Mouse (Mus musculus): Measurements from ENCODE around the gene Gpr89.

The Gpr89 gene

DNA sequence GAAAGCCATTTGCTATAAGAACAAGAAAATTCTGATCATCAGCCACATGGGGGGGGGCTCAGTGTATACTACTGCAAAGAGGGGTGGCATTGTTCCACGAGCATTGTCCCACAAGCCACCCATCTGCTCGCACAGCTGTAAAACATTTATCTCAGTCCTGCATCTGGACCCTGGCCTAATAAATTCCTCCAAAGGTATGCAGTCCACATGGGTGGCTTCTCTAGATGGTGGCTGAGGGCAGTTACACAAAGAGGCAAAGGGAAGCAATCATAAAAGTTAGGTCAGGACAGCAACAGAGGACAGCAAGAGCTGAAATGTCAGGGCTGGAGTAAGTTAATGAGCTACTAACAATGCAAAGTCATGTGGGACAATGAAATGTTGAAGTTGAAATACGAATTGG is 81.4 kb downstream of the Gpr89 start:
- no peak for DNase-seq (ENCODE audit: low spot score)

DNA sequence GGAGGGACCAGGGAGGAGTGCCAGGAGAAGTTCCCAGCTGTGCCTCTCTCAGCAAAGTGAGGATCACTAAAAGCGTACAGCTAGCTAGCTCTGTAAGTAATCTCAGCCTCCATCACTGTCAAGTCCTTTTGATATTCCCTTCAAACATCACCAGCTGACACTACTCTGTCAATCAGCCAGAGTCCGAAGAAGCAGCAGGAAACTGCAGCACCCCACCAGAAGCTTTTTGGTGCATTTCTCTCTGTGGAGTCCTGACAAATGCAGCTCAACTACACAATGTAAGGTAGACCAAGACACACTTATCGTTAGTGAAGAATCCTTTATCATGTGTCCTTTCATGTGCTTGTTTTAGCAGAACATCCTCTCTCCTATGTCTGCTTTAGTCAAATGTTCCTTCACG is 83.6 kb downstream of the Gpr89 start:
- DNase-seq (ENCODE audit: low spot score), result no peak

DNA sequence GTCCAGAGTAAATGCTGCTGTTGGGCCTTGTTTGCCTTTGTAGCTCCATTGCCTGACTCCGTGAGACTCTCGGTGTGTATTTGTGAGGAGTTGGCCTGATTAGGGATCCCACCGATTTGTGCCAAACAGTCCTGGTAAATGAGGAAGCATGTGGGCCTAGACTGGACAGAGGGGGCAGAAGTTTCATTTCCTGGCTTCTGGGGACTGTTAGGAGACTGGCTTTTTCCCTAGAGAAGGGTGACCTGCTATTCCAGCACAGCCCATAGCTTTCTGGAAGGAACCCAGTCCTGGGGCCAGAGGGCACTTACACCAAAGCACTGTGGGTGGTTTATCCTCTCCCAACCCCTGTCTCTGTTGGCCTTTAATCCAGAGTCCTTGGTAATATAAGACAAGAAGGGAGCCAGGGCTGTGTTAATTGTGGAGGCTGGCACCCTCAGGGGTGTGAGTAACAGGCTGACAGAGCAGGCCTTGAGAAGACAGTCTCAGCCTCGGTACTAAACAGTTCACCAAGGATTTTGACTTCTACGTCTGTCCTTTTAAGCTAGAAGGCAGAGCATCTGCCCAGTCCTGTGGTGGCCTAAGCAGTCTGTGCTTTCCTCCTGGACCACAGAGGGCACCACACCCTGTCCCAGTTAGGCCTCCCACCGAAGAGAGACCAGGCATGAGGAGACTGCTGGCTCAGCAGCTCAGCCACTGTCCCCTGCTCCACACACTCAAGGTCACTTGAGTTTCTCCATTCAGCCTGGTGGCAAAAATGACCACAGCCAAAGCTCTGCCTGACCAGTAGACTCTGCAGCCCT is 84.8 kb downstream of the Gpr89 start:
- DNase-seq (ENCODE audit: low spot score), result peak; percentile 62

Data from adipocyte (in vitro differentiated cells).